Mouse (Mus musculus) spleen, adult 10 weeks (tissue): Measurements from ENCODE around the gene Ceacam12. TPM values are rescaled to one million over a fixed set of nuclear protein-coding genes. Genes with fewer than 3 reads are reported as not detected.

Source experiments
- polyA plus RNA-seq: library from polyadenylated mRNA; stranded (reverse); fragments of 350-450 nt; fragmentation: Illumina TruSeq; extraction: RNeasy Lipid Tissue Mini Kit (QIAGEN cat#74804); gene quantifications from one replicate; pipeline ENCODE4 v1.2.3, GENCODE M21; 2015; ENCODE audit warnings: low replicate concordance; ENCODE audit not compliant: insufficient read depth

Ceacam12 gene
- not detected for polyA plus RNA-seq

GRCm38 (mm10) chr7:18065629-18066028 is at the start of gene Ceacam12:
Gene Ceacam12, plus strand, starts transcription at chr7:18065929.

Other genes starting within 250 kb of the Ceacam12 start
- not detected for gene Gm5155, start 194.2 kb upstream of the Ceacam12 start, polyA plus RNA-seq
- not detected for gene Ceacam11, start 93.8 kb upstream of the Ceacam12 start, polyA plus RNA-seq
- not detected for gene Ceacam13, start 56.0 kb upstream of the Ceacam12 start, polyA plus RNA-seq
- gene Igfl3, start 110.6 kb downstream of the Ceacam12 start, polyA plus RNA-seq: not detected
- not detected for gene Mill1, start 179.4 kb downstream of the Ceacam12 start, polyA plus RNA-seq